Mouse (Mus musculus): ENCODE measurements around the gene Patj. TPM values are rescaled to one million over a fixed set of nuclear protein-coding genes. Genes with fewer than 3 reads are reported as not detected.

Gene Patj
- total and polyA plus RNA-seq, 3 experiments: 0.19 to 0.46 TPM; not detected in 1

- TF ChIP-seq EP300 (IDR thresholded peaks at IDR 0.05; ENCODE audit: low read depth in 1 of 2, low read length in 2 of 2) (no peak), NRF1 (IDR thresholded peaks at IDR 0.05; ENCODE audit: insufficient read depth, low read depth, low read length, poor library complexity, severe bottlenecking) (no peak), HCFC1 (IDR thresholded peaks at IDR 0.05; ENCODE audit: low read depth, low read length) (no peak), NELFE (IDR thresholded peaks at IDR 0.05; ENCODE audit: low read depth, low read length) (no peak), CHD1 (IDR thresholded peaks at IDR 0.05; ENCODE audit: low read depth, low read length) (no peak), POLR2AphosphoS5 (IDR thresholded peaks at IDR 0.05; ENCODE audit: borderline replicate concordance, low read depth, low read length) (no peak), USF1 (IDR thresholded peaks at IDR 0.05; ENCODE audit: low read depth, low read length) (no peak), CHD2 (IDR thresholded peaks at IDR 0.05; ENCODE audit: low read length) (no peak), MEF2A (IDR thresholded peaks at IDR 0.05; ENCODE audit: extremely low read depth, insufficient replicate concordance, low read depth, low read length, poor library complexity, severe bottlenecking) (no peak), ZNF384 (IDR thresholded peaks at IDR 0.05; ENCODE audit: low read depth, low read length) (no peak), CTCF (IDR thresholded peaks at IDR 0.05 in 2 of 3, conservative IDR thresholded peaks at IDR 0.05 in 1 of 3; ENCODE audit: control insufficient read depth in 1 of 3, insufficient read depth in 1 of 3, low read depth in 2 of 3, low read length in 3 of 3, poor library complexity in 1 of 3, severe bottlenecking in 1 of 3) (no peak), SMC3 (IDR thresholded peaks at IDR 0.05; ENCODE audit: low read depth, low read length) (no peak), RCOR1 (IDR thresholded peaks at IDR 0.05; ENCODE audit: low read depth, low read length) (no peak)
- Histone ChIP-seq H3K36me3 (ENCODE audit: control insufficient read depth in 1 of 2, insufficient read depth in 2 of 2, low read length in 2 of 2) (no peaks in the 10 kb centered on the region), H3K79me2 (ENCODE audit: control insufficient read depth, insufficient read depth, low read length, poor library complexity) (no peaks in the 10 kb centered on the region), H3K9ac (ENCODE audit: control insufficient read depth, low read depth, low read length, poor library complexity, severe bottlenecking) (no peak overlapping the region), H3K27ac (ENCODE audit: control insufficient read depth, low read depth, low read length) (no peak overlapping the region), H3K4me1 (ENCODE audit: control insufficient read depth in 1 of 2, insufficient read depth in 2 of 2, low read length in 2 of 2) (no peaks in the 10 kb centered on the region), H3K9me3 (replicated peaks; ENCODE audit: insufficient read depth, low read length) (no peaks in the 10 kb centered on the region), H3K4me3 (ENCODE audit: control insufficient read depth in 1 of 2, insufficient read depth in 1 of 2, low read depth in 2 of 2, low read length in 2 of 2) (no peak overlapping the region), H3K27me3 (ENCODE audit: control insufficient read depth in 1 of 2, insufficient read depth in 2 of 2, low read length in 2 of 2) (no peaks in the 10 kb centered on the region)
- no peak for DNase-seq (ENCODE audit: low read depth, low spot score)
Observed at GRCm38 (mm10) chr4:98599358-98599757, 203.8 kb downstream of the Patj start.

GRCm38 (mm10) chr4:98603131-98603530 lies 207.5 kb downstream of the Patj start:
- no peak for DNase-seq (ENCODE audit: low read depth, low spot score)
- TF ChIP-seq SIN3A (IDR thresholded peaks at IDR 0.05; ENCODE audit: low read length): no peak
- H3K4me3 ChIP-seq (ENCODE audit: control insufficient read depth in 1 of 2, insufficient read depth in 1 of 2, low read depth in 2 of 2, low read length in 2 of 2): no peak overlapping the region
- H3K9me3 ChIP-seq (replicated peaks; ENCODE audit: insufficient read depth, low read length): no peaks in the 10 kb centered on the region
- H3K27me3 ChIP-seq (ENCODE audit: control insufficient read depth in 1 of 2, insufficient read depth in 2 of 2, low read length in 2 of 2): no peaks in the 10 kb centered on the region
- H3K27ac ChIP-seq (ENCODE audit: control insufficient read depth, low read depth, low read length): no peak overlapping the region
- H3K36me3 ChIP-seq (ENCODE audit: control insufficient read depth in 1 of 2, insufficient read depth in 2 of 2, low read length in 2 of 2): no peaks in the 10 kb centered on the region
- no peak overlapping the region for H3K9ac ChIP-seq (ENCODE audit: control insufficient read depth, low read depth, low read length, poor library complexity, severe bottlenecking)
- no peaks in the 10 kb centered on the region for H3K4me1 ChIP-seq (ENCODE audit: control insufficient read depth in 1 of 2, insufficient read depth in 2 of 2, low read length in 2 of 2)
- no peaks in the 10 kb centered on the region for H3K79me2 ChIP-seq (ENCODE audit: control insufficient read depth, insufficient read depth, low read length, poor library complexity)

GRCm38 (mm10) chr4:98610501-98610900 lies 214.9 kb downstream of the Patj start:
- TF ChIP-seq MXI1 (IDR thresholded peaks at IDR 0.05; ENCODE audit: low read depth, low read length): no peak
- DNase-seq (ENCODE audit: low read depth, low spot score): no peak
- no peaks in the 10 kb centered on the region for H3K9me3 ChIP-seq (replicated peaks; ENCODE audit: insufficient read depth, low read length)
- H3K4me1 ChIP-seq (ENCODE audit: control insufficient read depth in 1 of 2, insufficient read depth in 2 of 2, low read length in 2 of 2): no peaks in the 10 kb centered on the region
- H3K79me2 ChIP-seq (ENCODE audit: control insufficient read depth, insufficient read depth, low read length, poor library complexity): no peaks in the 10 kb centered on the region
- H3K9ac ChIP-seq (ENCODE audit: control insufficient read depth, low read depth, low read length, poor library complexity, severe bottlenecking): no peak overlapping the region
- H3K27ac ChIP-seq (ENCODE audit: control insufficient read depth, low read depth, low read length): no peak overlapping the region
- H3K4me3 ChIP-seq (ENCODE audit: control insufficient read depth in 1 of 2, insufficient read depth in 1 of 2, low read depth in 2 of 2, low read length in 2 of 2): no peak overlapping the region
- H3K27me3 ChIP-seq (ENCODE audit: control insufficient read depth in 1 of 2, insufficient read depth in 2 of 2, low read length in 2 of 2): no peaks in the 10 kb centered on the region
- no peaks in the 10 kb centered on the region for H3K36me3 ChIP-seq (ENCODE audit: control insufficient read depth in 1 of 2, insufficient read depth in 2 of 2, low read length in 2 of 2)
